Mouse (Mus musculus) spleen, adult 2 months (tissue): ENCODE measurements around the gene Pcif1.

Experiments used
- CTCF ChIP-seq: fragments of 200-500 bp; IDR thresholded peaks from 2 replicates; pipeline ENCODE4 v1.5.1; 2011; ENCODE audit warnings: mild to moderate bottlenecking, inconsistent platforms; ENCODE audit not compliant: insufficient read depth, insufficient read length, insufficient replicate concordance; ENCODE audit errors: extremely low read depth
- POLR2A ChIP-seq: fragments of 200-500 bp; IDR thresholded peaks from 2 replicates; pipeline ENCODE4 v1.6.1; 2011; ENCODE audit warnings: low read depth, low read length, inconsistent platforms

GRCm38 (mm10) chr2:164942692-164943290, 63.7 kb downstream of the Pcif1 start:
- no peak for TF ChIP-seq POLR2A
- TF ChIP-seq CTCF, result no peak
